Mouse (Mus musculus) liver, embryonic 14.5 days (tissue): Measurements from ENCODE around the gene Prrx2.
A peak's percentile ranks its signal among the peaks of the same experiment; 100 is the strongest.

Experiments used
- CTCF ChIP-seq: IDR thresholded peaks from 2 replicates; pipeline ENCODE4 v1.5.1; 2016; ENCODE audit warnings: antibody characterized with exemption, low read depth, control low read depth
- EP300 ChIP-seq: IDR thresholded peaks from 2 replicates; pipeline ENCODE4 v1.6.1; 2016; ENCODE audit warnings: antibody characterized with exemption, low read depth

- TF ChIP-seq CTCF (peak; percentile 90), EP300 (no peak)
These were observed 5.5 kb upstream of the Prrx2 start for GRCm38 (mm10) chr2:30829315-30829714.
